Mouse (Mus musculus): ENCODE data around the gene Ppp2r5a.
A peak's percentile ranks its signal among the peaks of the same experiment; 100 is the strongest.

GRCm38 (mm10) chr1:191312513-191312941 is 90.5 kb downstream of the Ppp2r5a start:
- TF ChIP-seq CTCF (IDR thresholded peaks at IDR 0.05; ENCODE audit: low read depth, low read length): peak; percentile 91
- TF ChIP-seq POLR2A (IDR thresholded peaks at IDR 0.05; ENCODE audit: insufficient read depth, low read length): no peak
- no peak for TF ChIP-seq EP300 (IDR thresholded peaks at IDR 0.05; ENCODE audit: insufficient read depth, low read depth, low read length)
